Mouse (Mus musculus) hindlimb bud, embryonic 11.5 days (tissue): Measurements from ENCODE around the gene Ccr8.
"Not testable (repeated sequence)": the region's sequence is repeated elsewhere in the genome, so short reads cannot be mapped to it uniquely, and the experiment has no call there.

ENCODE experiments used
- DNase-seq: peaks from one replicate; pipeline ENCODE4 v3.0.0-alpha.2; 2012; ENCODE audit warnings: low read depth, low spot score; ENCODE audit errors: extremely low spot score

Gene Ccr8

GRCm38 (mm10) chr9:120089125-120089524 lies 2.8 kb upstream of the Ccr8 start:
- DNase-seq: no peak

GRCm38 (mm10) chr9:120091086-120091485 lies 828 bp upstream of the Ccr8 start:
- DNase-seq: no peak

GRCm38 (mm10) chr9:120093701-120094100 lies 1.8 kb downstream of the Ccr8 start:
- no peak for DNase-seq

- no peak for DNase-seq
Measured at GRCm38 (mm10) chr9:120095886-120096285, 4.0 kb downstream of the Ccr8 start.

- DNase-seq: peak; percentile 39
Measured at GRCm38 (mm10) chr9:120098682-120099081, 6.8 kb downstream of the Ccr8 start.

- DNase-seq: no peak
Measured at GRCm38 (mm10) chr9:120099304-120099703, 7.4 kb downstream of the Ccr8 start.

- no peak for DNase-seq
Measured at GRCm38 (mm10) chr9:120101165-120101564, 9.3 kb downstream of the Ccr8 start.

- not testable (repeated sequence) for DNase-seq
Measured at GRCm38 (mm10) chr9:120108953-120109352, 17.0 kb downstream of the Ccr8 start.

GRCm38 (mm10) chr9:120110211-120111018 lies 18.5 kb downstream of the Ccr8 start, which contains the start of gene Slc25a38:
Gene Slc25a38, plus strand, starts transcription at chr9:120110374.
- peak; percentile 92 for DNase-seq

DNA sequence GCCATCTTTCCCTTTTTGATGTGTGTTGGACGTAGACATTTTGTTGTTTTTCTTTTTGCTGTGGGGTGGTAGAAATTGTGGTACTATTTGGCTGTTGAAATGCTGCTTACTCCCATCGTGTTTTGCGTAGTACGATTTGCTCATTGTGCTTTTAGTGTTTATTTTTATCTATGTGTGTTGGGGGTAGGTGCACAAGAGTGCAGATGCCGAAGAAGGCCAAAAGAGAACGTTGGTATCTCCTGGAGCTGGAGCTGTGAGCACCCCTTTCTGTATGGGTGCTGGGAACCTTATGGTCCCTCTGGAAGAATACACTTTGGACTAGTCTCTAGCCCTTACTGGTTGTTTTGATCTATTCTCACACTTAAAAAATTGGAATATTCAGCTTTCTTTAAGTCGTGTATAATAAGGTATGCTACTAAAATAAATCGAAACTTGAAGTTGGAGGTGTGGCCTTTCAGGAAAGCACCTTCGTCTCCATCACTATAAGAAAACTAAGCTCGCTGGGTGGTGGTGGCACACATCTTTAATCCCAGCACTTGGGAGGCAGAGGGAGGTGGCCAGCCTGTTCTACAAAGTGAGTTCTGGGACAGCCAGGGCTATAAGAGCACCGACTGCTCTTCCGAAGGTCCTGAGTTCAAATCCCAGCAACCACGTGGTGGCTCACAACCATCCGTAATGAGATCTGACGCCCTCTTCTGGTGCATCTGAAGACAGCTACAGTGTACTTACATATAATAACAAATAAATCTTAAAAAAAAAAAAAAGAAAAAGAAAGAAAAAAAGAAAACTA lies 19.4 kb downstream of the Ccr8 start:
- no peak for DNase-seq

GRCm38 (mm10) chr9:120112472-120112871 lies 20.6 kb downstream of the Ccr8 start:
- no peak for DNase-seq

DNA sequence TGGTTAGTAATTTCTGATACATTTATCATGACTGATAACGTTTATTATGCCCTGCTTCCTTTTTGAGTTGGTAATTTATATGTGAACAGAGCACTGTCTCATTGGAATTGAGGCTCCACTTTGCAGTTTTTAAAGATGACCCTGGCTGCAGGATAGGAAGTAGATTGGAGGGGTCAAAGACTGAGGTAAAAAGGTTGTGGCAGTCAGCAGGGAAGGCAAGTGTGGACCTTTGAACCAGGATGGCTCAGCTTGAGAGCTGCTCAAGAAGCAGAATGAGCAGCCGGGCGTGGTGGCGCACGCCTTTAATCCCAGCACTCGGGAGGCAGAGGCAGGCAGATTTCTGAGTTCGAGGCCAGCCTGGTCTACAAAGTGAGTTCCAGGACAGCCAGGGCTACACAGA lies 21.5 kb downstream of the Ccr8 start:
- no peak for DNase-seq

DNA sequence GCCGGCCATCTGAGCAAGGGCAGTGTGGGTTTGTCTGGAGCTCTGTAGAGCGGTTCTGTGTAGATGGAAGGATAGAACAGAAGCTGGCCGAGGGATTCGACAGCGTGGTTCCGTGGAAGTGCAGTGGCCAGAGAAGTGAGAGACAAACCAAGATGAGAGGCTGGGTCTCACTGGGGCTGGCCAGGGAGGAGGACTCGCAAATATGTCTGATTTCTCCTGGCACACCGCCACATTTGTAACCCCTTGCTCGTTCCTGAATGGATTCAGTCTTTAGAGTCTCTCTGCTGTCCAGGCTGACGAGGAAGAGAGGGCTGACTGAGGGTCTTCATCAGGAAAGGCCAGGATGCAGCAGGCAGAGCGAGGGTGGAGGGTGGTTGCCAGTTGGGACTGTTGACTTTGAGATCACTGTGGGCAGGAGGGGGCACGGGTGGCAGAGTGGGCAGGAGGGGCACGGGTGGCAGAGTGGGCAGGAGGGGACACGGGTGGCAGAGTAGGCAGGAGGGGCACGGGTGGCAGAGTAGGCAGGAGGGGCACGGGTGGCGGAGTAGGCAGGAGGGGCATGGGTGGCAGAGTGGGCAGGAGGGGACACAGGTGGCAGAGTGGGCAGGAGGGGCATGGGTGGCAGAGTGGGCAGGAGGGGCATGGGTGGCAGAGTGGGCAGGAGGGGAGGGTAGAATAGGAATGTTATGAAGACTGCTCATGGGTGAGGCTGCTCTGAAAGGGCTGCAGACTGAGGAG lies 22.3 kb downstream of the Ccr8 start:
- no peak for DNase-seq

- no peak for DNase-seq
Measured at GRCm38 (mm10) chr9:120114789-120115151, 22.9 kb downstream of the Ccr8 start.

- no peak for DNase-seq
Measured at GRCm38 (mm10) chr9:120115580-120115979, 23.7 kb downstream of the Ccr8 start.

DNA sequence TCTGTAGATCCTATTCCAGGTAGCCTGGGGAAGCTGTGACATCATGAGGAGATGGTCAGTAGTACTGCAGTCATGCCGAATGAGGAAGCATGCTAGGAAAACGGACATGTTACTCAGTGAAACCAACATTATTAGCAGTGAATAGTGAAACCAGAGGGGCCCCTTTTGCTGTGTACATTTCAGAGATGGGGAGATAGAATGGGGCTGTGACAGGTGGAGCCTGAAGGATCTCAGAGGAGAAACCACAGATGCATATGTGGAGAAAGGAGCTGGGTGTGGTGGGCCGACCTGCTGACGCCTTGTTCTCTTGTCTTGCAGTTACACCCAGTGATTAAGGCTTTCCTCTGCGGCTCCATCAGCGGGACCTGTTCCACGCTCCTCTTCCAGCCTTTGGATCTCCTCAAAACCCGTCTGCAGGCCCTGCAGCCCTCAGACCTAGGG lies 24.3 kb downstream of the Ccr8 start:
- DNase-seq: no peak

DNA sequence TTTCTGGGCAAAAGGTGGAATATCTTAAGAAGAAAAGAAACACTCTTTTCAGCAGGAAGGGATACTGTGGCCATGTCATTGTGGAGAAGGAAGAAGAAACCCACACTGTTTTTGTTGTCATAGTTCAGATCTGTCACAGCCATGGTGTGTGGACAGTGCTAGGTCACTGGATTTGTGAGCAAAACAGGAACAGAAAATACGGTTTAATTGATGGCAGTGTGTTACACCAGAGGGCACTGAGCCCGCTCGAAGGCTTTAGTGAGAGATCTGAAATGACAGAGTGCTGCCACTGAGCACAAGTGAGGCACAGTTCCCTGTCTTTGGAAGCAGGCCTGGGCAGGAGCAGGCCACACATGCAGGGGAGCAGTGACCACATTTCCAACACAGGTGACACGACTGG lies 26.3 kb downstream of the Ccr8 start:
- no peak for DNase-seq

GRCm38 (mm10) chr9:120120503-120120902 lies 28.6 kb downstream of the Ccr8 start:
- DNase-seq: no peak

- DNase-seq: no peak
Measured at GRCm38 (mm10) chr9:120126868-120127267, 35.0 kb downstream of the Ccr8 start.

DNA sequence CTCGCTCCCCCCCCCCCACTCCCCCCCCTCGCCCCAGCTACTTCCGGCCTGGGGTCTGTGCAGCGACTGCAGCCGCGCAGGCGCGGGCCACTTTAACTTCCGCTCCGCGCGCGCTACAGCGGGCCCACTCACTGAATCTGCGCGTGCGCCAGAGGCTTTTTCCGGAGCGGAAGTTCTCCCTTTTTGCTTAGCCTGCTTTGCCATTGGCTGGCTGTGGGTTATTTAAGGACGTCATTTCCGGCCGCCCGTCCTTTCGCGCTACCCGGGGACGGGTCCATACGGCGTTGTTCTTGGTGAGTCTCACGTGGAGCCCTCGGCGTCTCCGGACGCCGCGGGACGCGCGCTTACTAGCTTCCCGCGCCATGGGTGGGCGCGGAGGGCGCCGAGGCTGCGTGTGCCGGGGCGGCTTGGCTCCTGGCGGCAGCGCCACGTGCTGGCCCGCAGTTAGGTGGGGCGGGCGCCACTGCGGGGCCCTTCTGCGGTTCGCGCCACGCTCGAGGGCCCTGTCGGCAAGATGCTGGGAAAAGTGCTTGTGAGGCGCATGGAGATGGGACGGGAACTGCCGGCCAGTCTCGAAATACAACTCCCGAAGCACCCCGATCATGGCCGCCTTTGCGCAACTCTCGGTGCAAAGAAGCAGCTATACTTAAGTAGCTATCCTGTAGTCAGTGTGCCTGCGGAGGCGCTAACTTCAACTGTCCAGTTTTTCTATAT lies 35.8 kb downstream of the Ccr8 start, which contains the start of gene Rpsa:
TSS of gene Rpsa (plus strand) at position 152 of the 714 bp plus-strand sequence.
- peak; percentile 95 for DNase-seq

GRCm38 (mm10) chr9:120129276-120129675 lies 37.4 kb downstream of the Ccr8 start:
- DNase-seq: no peak
